Mouse (Mus musculus) frontal cortex, postnatal 36 days (tissue): ENCODE results near the gene Tmc6.

Experiments used
- DNase-seq, 2 experiments: peaks; one replicate each; pipeline ENCODE4 v3.0.0; 2022; ENCODE audit warnings: low spot score in 2 of 2

Gene Tmc6

DNA sequence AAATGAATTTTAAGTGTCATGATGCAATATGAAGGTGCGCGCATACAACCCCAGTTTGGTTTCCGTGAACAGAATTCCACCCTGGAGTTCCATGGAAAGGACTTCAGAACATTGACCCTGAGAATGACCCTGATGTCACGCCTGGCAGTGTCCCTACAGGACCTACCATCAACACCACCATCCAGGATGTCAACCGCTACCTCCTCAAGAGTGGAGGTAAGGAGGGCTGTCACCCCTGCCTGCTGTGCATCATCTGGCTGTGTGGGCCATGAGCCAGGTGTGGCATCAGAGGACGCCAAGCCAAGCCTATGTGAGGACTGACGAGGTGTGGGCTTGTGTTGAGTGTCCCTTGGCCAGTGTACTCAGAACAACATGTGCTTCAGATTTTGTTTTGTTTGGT lies 26.1 kb downstream of the Tmc6 start:
- DNase-seq, result no peak

DNA sequence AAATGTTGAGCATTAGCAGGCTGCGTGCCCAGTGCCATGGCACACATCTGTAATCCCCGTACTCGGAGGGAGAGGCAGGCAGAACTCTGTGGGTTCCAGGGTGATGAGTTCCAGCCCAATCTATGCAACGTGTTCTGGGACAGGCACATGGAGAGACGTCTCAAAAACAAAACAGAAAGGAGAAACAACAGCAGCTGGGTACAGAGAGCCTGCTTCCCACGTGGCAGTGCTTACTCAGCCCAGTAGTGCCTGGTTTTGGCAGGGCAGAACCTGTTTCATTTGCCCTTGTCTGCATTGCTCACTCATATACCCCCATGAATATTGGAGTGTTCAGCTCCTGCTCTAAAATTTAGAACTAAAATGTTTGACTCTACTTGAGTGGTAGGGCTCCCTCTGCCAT lies 30.5 kb downstream of the Tmc6 start:
- DNase-seq, result no peak

DNA sequence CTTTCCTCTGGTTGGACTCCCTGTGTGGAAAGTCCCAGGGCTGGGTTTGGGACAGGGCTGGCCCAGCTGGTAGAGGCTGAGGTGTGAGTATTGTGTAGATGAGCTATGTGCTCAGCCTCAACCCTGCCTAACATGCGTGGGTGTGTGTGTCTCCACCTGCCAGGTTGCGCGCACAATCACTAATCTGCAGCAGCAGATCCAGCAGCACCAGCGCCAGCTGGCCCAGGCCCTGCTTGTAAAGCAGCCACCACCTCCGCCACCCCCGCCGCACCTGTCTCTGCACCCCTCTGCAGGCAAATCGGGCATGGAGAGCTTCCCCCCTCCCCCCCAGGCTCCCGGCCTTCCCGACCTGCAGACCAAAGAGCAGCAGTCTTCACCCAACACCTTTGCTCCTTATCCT lies 32.6 kb downstream of the Tmc6 start:
- peak; percentile 63 to 82 for DNase-seq

DNA sequence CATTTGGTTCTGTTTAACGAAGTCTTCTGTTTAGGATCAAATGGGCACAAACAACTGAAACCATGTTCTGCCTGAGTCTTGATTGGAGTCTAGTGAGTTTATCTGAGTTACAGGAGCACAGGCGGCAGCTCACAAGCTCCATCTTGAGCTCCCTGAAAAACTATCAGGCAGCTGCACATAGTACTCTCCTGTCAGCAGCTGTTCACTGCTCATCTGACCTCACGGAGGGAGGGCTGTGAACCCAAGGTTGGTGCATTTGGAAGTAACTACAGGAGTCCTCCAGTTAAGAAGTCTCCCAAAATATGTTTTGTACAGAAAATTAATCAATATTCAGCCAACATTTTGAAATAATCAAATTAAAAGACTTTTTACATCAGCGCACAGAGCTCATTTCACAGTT lies 33.4 kb downstream of the Tmc6 start:
- DNase-seq, result no peak

DNA sequence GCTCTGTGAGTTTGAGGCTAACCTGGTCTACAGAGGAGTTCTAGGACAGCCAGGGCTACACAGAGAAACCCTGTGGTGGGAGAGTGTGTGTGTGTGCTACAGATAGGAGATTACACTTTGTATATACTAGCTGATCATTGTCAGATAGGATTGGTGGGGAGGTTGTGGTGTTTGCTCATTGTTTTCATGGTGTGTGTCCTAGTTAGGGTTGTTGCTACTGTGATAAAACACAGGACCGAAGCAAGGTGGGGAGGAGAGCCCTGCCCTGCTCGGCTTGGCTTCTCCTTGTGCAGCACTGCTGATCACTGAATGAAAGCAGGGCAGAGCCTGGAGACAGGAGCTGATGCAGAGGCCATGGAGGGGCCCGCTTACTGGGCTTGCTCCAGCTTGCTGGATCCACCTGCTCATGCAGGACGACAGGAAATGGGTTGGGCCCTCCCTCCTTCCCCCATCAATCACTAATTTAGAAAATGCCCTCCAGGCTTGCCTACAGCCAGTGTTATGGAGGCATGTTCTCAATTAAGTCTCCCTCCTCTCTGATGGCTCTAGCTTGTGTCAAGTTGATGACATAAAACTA lies 38.5 kb downstream of the Tmc6 start:
- DNase-seq, result no peak

DNA sequence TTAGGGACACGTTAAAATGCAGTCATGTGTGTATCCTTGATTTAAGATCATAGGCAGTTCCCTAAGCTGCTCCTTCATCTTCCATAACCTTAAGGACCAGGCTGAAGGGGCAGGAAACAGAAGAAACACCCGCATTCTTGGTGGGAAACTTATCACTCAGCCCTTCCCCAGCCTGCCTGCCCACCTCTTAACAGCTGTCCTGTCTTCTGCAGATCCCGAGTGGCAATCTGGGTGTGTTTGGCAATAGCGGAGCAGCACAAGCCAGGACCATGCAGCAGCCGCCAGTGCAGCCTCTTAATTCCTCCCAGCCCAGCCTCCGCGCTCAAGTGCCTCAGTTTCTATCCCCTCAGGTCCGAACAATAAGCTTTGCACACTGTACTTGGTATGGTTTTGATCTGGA lies 39.3 kb downstream of the Tmc6 start:
- DNase-seq, result no peak

DNA sequence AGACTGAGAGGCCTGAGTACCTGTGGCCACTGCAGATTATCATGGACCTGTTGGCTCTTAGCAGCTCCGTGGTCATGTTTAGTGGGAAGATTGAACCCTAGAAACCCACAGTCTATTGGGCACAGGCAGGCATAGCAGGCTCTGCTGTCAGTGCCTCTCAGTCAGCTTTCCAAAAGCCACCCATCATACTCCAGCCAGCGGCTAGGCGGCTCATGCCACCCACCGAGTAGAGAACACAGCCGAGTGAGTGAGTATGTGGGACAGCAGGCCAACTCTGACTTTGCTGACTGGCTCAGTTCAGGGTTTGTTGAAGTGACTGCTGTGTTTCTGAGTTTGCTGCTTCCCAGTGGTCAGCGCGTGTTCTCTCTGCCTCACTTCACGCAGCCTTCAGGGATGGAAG lies 39.8 kb downstream of the Tmc6 start:
- DNase-seq, result no peak

DNA sequence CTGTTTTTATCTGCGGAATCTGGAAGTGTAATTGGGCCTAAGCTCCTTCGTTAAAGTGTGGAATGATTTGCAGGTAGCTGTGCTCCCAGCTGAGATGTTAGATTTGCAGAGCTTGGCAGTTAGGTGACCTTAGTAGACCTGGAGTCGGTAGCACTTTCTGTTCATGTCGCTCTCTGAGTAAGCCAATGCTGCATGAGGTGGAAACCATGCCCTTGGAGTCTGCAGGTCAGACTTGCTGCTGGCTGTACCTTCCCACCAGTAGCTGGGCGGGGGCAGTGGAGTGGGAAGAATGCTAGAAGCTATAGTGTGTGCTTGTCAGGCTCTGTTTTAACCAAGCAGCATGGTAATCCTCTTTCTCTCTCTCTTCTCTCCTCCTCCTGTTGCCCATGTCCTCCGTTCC lies 40.9 kb downstream of the Tmc6 start:
- no peak for DNase-seq

DNA sequence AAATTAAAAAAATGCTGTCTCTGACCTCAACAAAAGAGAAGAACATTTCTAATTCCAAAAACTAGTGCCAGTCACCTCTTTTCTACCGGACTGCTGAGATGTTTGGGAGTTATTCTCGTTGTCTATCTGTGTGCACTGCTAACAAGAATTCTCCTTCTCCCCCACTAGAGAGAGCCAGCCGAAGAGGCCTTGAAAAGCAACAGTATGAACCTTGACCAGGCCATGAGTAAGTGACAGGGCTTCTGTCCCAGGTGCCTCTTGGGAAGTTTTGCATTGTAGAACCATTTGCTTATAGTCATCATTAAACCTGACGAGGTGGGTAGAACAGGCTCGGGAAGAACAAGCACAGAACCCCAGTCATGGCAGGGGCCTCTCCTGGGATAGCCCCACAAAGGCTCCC lies 43.9 kb downstream of the Tmc6 start:
- no peak for DNase-seq

DNA sequence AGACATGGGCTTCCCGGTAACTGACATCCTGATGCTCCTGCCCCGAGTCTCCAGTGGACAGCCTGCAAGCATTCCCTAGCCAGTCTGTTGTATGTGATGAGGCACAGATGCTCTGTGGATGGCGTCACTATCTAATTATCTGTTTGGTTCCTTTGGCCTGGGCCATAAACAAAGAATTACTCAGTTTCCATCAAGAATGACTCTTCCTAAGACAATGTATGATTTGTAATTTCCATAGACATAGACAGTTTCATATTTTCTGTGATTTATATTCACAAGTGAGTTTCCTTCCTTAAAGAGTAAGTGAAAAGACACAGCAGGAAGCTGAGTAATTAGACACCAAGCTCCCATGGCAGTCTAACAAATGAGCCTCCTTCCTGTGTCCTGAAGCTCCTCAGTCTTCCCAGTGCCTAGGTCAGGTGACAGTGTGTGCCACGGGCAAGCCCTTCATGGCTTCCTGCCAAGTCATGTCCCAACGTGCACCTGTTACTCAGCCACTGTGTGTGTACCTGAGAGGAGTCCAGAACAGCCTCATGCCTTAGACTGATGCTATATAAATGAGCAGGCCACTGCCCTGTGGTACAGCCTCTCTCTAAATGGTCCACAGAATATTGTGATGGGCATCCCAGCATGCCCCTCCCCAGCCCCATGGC lies 45.8 kb downstream of the Tmc6 start:
- no peak for DNase-seq

DNA sequence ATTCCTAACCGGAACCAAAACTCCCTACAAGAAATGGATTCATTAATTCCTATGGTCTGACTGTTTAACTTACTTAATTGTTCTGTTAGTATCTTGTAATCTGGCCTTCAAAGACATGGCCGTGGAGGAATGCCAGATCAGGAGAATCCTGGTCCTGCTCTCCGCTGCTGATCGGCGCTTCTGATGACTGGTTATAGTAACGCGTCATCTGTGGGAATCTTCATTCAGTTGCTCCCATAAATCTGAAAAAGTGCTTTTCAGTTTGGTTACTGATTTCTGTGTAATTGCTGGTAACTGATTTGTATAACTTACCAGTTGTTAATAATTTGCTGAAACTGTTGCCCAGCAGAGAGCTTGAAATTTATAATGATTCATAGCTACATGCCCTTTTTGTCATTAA lies 50.5 kb downstream of the Tmc6 start:
- DNase-seq, result no peak

DNA sequence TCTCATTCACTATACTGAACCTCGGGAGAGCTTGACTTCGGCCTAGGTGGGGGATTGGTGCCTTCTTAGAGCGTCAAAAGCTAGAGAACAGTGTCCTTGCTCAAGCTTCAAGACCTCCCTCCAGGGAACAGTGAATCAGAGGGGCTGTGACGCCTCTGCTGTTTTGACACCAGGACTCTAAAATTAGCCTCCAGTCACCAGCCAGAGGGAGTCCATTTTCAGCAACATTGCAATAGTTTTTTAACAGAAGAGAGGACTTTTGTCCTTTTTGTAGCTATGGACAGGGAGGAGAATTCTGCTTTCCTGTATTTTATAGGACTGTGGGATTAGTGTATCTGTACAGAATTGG lies 51.5 kb downstream of the Tmc6 start:
- DNase-seq, result peak in 1 of 2 experiments; percentile 42

DNA sequence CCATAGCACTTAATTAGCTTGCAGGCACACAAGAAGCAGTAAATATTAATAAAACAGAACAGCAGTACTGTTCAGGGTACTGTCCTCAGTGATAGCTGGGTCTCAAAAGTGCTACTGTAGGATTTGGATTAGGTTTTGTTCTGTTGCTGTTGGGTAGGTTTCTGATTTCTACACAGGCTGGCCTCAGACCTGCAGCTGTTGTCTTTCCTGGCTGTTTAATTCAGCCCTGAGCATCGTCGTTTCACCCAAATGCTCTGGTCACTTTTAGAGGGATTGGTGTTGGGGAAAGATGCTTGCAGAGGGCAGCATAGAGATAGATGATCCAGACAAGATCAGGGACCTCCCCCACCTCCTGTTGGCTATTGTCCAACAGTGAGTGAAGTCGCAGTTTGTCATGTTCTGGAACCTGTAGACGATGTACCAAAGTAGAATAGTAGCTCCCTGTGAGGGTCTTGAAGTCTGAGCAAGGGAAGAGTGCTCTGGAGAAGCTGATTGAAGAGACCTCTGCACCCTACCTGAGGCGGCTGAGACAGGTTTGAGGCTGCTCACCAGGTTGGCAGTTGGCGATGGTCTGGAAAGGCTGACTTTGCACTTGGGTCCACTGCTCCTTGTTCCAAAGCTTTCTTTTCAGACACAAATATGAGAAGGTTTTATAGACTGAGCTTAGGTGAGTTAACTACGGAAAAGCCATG lies 52.1 kb downstream of the Tmc6 start:
- DNase-seq, result no peak

DNA sequence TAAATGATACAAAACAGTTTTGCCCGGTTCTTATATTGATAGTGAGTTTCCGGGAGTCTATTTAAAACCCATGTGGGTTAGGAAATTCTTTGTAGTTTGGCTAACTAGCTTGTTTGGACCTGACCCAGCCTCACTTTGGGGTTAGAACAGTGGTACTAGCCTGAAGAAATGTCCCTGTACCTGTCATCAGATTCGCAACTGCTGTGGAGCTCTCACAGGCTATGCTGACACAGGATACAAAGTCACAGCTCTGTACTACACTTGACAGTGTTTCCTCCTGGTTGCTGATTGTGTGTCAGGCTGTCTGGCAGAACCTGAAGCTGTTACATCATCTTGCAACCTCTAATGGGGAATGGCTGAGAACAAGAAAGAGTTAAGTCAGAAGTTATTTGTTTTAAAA lies 52.7 kb downstream of the Tmc6 start:
- no peak for DNase-seq

DNA sequence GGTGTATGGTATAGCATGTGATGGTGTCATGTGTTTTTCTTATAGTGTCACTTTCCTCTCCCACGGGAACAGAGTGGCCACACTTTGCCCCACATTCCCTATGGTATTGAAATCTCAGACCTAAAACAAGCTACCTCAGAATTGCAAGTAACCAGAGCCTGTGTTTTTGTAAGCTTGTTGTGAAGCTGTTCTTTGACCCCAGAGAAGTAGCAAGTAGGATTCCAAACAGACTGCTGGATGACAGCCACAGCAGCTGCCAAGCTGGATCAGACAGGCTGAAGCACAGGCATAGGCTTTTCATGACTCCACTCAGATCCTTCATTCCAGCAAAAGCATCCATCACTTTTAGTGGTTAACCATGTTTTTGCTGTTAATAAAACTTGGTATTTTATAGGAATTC lies 53.2 kb downstream of the Tmc6 start:
- DNase-seq, result no peak

DNA sequence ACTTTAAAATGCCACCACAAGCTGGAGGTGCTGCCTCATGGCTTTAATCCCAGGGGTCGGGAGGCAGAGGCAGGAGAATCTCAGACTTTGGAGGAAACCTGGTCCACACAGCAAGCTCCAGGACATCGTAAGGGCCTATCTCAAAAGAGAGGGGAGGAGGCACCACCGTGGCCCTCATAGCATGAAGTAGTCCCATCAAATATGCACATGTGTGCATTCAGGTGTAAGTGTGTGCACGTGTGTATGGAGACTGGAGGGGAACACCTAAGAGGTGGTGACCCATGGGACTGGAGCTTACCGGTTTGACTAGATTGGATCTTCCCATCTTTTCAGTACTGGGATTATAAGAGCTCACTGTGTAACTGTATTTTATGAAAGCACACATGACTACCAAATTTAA lies 53.8 kb downstream of the Tmc6 start:
- no peak for DNase-seq

DNA sequence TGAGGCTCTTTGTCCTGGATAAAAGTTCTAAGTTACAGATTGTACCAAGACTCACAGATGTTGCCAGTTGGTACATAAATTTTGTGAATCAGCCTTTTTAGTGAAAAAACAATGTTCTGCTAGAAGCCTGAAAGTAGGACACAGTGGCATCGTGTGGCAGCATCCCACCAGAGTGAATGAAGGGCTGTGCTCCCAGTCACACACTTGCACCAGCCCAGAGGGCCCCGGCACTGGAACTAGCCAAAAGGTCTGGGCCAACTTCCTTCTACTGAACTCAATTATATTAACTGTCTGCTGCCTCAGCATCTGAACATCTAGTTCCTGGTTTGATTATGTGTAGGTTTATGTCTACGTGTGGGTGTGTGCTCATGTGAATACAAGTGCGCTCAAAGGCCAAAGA lies 55.0 kb downstream of the Tmc6 start:
- DNase-seq, result no peak

DNA sequence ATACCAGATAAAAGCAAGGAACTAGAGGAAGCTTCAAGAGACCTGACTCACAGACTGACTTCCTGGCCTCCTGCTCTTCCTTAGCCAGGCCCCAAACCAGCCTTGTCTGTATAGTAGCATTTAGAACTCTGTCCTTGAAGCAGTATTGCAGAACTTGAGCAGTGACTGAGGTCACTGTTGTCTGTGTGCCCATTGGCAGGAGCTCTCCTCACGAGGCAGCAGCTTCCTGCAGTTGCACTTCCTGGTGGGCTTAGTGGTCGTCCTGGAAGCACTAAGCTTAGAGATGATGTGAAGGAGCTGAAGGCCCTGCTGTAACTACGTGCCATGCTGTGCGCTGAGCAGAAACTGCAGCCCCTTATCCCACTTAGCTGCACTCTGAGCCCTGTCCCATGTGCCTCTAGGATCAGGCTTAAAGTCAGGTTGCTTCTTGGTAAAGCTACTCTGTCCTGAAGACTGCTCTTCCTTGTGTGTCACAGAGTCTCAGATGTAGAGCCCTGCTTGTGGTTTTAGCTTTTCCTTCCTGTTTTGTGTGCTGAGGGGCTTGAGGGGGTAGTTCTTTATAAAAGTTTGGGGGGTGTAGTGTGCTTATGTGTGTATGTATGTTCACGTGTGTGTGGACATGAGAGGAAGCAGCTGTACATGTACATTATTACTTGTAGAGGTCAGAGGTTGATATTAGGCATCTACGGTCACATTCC lies 57.2 kb downstream of the Tmc6 start:
- no peak for DNase-seq

DNA sequence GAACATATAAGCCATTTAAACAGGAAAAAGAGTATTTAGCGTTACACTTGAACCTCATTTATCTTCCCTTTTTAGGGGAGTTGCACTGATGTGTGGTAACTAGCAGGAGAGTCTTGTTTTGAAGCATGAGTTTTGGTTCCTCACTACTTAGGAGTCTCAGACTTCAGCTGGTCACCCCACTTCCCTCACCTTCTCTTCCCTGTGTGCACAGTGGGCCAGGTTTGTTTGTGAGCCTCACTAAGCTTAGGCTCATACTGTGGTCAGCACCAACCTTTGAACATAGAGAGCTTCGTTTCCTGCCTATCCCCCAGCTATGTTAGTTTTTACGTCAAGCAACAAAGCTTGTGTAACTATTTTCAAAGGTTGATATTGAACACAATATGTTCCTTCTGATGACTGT lies 63.2 kb downstream of the Tmc6 start:
- DNase-seq, result no peak
